Mouse (Mus musculus) brown adipose tissue, adult 24 weeks (tissue): ENCODE measurements around the gene Uggt1. TPM values are rescaled to one million over a fixed set of nuclear protein-coding genes. Genes with fewer than 3 reads are reported as not detected.

Experiments used
- H3K27ac ChIP-seq: fragments of 200-500 bp; replicated peaks from 2 replicates; pipeline ENCODE4 v1.5.1; 2012; ENCODE audit warnings: low read depth, mild to moderate bottlenecking, low read length
- H3K4me1 ChIP-seq: fragments of 200-500 bp; 2 replicates; pipeline ENCODE4 v1.6.1; 2012; ENCODE audit warnings: low read length, mixed read lengths; ENCODE audit not compliant: control insufficient read depth, insufficient read depth, insufficient read length
- H3K4me3 ChIP-seq: fragments of 200-500 bp; 2 replicates; pipeline ENCODE4 v1.5.1; 2012; ENCODE audit warnings: low read depth, mild to moderate bottlenecking, low read length, moderate library complexity; ENCODE audit not compliant: insufficient read depth
- polyA plus RNA-seq: library from polyadenylated mRNA; stranded (reverse); fragments of >200 nt; gene quantifications from 2 replicates; pipeline ENCODE4 v1.2.4, GENCODE M21; 2012; ENCODE audit not compliant: missing spikeins, insufficient read depth, insufficient read length

Gene Uggt1
- polyA plus RNA-seq = 11.0 and 11.6 TPM in 2 replicates

DNA sequence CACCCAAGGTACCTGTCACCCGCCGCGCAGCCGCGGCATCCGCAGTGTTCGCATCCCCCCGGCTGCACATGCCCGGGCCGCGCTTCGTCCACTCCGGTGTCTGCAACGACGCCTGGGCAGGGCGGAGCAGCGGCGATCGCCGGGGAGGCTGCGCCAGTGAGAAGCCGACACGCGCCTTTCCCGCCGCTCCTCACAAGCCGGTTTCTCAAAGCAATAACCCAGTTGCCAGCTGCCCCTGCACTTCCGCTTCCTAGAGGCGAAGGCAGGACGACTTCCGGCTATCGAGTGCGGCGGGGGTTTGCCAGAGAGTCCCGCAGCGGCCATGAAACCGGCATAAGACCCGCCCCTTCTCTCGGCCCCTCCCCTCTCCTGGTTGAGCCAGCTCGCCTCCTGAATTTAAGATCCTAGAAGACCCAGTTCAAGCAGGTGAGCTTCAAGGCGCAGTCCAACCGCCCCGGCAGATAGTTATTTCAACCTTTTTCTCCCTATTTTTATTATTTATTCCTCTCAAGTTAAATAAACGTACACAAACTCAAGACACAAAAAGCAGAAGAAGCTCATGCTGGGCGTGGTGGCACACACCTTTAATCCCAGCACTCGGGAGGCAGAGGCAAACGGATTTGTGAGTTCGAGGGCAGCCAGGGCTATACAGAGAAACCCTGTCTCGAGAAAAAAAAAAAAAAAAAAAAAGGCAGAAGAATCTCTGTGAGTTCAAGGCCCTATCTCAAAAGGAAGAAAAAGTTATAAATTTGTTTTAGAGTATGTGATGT is at the start of gene Uggt1:
Uggt1 (minus strand) TSS at position 663 of the 770 bp plus-strand sequence.
- H3K4me3 ChIP-seq = peak within 1 kb of the TSS; percentile 81
- peaks cover 7% of the 10 kb centered on the region; the same call in 1 of the 2 replicates for H3K4me1 ChIP-seq
- H3K27ac ChIP-seq = 0 out of 2 replicates have a peak within 1 kb of the TSS, but pooled peaks have one; percentile 3

DNA sequence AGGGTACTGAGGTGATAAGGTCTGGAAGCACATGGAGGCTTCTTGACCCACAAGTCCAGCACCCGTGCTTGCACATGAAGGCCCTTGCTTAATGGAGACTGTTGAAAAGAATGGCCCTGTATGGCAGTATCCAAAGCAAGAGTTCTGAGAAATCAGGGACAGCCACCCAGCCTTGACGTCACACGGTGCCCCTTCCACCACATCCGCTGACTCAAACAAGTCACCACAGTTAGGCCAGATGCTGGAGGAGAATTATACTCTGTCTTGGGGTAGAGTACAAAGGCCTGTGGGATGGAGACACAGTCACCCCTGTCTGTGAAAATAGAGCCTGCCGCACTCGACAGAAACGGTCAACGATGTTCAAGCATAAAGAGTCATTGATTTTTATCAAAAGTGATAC is 49.0 kb upstream of the Uggt1 start:
- H3K27ac ChIP-seq = no peak overlapping the region
- no peaks in the 10 kb centered on the region for H3K4me1 ChIP-seq
- H3K4me3 ChIP-seq = no peak overlapping the region

DNA sequence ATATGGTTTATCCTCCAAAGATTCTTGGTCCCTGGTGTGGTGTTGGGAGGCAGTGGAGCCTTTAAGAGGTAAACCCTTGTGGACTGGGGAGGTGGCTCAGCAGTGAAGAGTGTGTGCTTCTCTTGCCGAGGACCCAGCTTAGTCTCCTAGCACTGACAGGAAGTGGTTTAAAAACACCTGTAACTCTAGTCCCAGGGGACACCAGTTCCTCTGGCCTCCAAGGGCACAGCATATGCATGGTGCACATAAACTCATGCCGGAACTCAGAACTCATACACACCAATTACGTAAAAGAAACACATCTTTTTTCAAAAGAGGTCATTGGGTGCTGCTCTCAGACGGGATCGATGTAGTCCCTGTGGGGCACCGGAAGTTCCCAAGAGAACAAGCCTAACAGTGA is 37.3 kb upstream of the Uggt1 start:
- Histone ChIP-seq H3K27ac (no peak overlapping the region), H3K4me1 (no peaks in the 10 kb centered on the region), H3K4me3 (no peak overlapping the region)

DNA sequence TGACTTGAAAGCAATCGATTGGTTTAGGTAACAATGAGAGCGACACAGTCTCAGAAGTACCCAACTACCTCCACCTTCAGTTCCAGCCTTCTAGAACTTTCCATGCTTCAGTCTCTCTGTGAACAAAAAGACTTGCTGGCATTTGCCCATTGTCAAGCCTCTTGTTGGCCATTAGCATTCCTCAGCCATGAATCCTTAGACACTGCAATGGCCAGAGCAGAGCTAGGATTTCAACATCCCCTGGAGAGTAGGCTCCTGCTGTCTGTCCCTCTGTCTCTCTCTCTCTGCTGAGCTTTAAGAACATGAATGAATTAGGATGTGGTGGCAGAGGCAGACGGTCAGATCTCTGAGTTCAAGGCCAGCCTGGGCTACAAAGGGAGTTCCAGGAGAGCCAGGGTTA is 36.4 kb upstream of the Uggt1 start:
- H3K4me3 ChIP-seq = no peak overlapping the region

DNA sequence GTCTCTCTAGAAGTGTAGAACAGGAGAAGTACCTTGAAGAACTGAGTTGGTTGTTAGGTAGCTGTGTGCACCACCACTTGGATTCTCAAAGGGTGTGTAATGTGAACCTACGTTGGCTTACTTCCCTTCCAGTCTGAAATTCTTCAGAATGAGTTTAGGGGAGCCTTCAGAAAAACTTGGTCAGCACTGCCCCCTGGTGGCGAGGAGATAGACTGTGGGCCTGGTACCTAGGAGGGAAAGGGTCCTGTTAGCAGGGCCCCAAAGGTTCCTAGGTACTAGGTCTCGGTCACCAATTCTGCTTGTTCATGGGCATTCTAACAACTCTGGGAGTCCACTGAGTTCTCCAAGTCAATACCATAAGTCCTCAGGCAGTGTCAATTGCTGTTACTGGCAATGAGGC is 34.7 kb upstream of the Uggt1 start:
- Histone ChIP-seq H3K4me1 (no peaks in the 10 kb centered on the region), H3K27ac (no peak overlapping the region), H3K4me3 (no peak overlapping the region)

More for the DNA sequence above, 36.4 kb upstream of the Uggt1 start:
- Histone ChIP-seq H3K27ac (no peak overlapping the region), H3K4me1 (no peaks in the 10 kb centered on the region)

DNA sequence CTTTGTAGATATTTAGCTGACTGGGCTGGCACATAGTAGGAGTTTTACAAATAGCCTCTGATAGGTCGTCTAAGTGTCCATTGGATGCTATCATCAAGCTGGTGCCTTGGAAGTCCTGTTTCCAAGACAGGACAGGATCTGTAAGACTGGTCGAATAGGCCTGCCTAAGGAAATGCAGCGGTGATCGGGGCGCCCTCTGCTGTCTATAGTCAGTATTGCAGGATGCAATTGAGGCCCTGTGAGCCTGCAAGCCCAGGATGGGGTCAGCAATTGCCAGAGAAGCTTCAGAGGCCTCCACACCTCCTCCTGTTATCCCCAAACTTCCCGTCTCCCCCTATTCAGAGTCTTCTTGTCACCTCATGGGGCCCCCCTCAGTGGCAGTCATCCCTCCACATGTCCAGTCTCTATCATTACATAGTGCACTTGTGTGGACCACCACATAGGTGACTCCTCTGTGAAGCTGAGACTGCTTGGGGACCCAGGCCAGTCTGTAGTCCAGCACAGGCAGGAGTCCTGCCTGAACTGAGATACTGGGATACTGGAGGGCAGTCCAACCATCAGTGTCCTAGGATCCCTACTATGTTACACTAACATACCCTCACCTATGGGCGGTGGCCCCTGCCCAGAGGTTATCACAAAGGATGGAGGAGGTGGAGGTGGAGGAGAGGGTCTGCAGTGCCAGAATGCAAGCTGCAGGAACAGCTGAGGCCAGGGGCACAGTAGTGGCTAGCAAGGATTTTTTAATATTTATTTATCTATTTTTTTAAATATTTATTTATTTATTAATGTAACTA is 32.9 kb upstream of the Uggt1 start:
- peaks cover 1% of the 10 kb centered on the region; the same call in 1 of the 2 replicates for H3K4me1 ChIP-seq
- no peak overlapping the region for H3K4me3 ChIP-seq
- no peak overlapping the region for H3K27ac ChIP-seq

DNA sequence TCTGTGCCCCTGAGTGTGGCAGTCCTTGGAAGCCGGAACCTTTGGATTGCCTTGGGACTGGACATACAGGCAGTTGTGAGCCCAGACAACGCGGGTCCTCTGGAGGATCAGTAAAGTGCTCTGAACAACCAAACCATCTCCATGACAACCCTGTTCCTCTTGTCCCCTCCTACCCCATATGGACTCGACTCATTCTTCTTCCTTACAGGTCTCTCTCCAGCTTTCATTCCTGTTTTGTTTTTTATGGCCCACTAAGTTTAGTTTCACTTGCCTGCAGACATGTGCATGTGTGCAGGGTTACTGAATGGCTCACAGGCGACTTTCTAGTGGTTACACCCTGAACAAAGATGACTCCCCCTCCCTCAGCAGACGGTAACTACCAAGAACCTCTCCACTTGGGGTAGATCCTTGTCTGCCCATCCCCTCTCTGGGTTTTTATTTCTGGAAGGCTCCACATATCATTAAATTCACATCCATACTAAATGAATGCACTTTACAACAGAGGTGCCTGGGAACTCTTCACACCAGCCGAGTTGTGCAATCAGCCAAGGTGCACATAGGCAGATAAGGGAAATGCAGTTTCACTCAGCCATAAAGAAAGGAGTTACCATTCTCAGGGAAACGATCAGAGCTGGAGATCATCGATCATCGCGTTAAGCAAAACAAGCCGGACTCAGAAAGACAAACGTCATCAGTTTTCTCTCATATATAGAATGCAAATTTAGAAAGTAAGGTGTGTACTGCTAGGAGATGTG is 31.3 kb upstream of the Uggt1 start:
- H3K4me3 ChIP-seq = no peak overlapping the region
- H3K27ac ChIP-seq = no peak overlapping the region
- peaks cover 16% of the 10 kb centered on the region for H3K4me1 ChIP-seq

DNA sequence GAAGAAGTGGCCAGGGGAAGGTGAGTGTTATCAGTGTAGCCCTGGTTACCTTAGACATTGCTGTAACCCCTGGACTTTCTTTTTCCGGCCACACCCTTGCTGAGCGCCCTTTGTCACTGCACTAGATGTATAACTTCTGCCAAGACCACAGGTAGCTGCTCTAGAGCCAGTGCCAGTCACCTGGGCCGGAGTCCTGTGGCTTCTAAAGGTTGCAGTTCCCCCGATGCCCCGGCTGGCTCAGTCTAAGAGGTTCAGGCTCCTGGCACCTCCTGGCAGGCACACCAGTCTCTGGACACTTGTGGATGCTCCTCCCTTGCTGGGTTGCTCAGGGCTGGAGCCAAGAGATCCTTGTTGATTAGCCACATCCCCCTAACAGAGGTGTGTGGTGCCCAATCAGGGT is 29.9 kb upstream of the Uggt1 start, which contains the start of gene Neurl3:
Neurl3 (minus strand) TSS at position 225 of the 400 bp plus-strand sequence.
- Histone ChIP-seq H3K27ac (peak within 1 kb of the TSS; percentile 93), H3K4me1 (peaks cover 21% of the 10 kb centered on the region), H3K4me3 (peak within 1 kb of the TSS; percentile 62)

DNA sequence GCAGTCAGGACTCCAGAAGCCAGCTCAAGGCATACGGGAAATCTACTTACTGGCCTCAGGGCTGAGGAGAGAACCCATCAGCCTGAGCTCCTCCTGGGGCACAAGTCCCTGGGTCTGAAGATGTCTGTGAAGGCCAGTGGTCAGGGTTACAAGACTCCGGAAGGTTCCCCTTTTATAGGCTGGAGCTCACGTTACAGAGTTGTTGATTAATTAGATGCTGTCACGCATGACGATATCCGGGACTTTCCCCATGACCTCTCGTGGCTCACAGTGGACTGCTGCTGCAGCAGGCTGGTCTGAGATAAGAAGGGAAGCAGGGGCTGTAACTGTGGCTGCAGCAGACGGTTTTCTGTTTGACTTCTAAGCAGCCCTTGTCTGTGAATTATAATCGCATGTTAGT is 28.8 kb upstream of the Uggt1 start:
- Histone ChIP-seq H3K4me1 (peaks cover 21% of the 10 kb centered on the region), H3K27ac (peak overlapping the region; percentile 93), H3K4me3 (peak overlapping the region; percentile 62)

DNA sequence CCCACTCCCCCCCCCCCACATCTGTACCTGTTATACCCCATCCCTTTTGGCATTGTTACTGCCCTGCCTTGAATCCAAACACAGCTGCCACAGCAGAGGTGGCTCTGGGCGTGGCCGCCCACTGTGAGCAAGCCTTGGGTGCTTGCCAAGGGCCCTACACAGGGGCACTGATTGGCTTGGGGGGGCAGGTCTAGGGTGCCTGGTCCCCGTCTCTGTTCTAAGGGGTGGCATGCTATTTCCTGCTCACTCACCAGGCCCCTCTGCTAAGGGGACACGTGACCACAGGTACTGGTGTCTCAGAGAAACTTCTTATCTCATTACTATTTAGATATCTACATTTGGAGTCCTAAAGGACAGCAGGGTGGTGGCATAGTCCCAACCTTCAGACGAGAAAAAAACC is 28.0 kb upstream of the Uggt1 start:
- peak overlapping the region; percentile 93 for H3K27ac ChIP-seq
- H3K4me1 ChIP-seq = peaks cover 21% of the 10 kb centered on the region
- peak overlapping the region; percentile 62 for H3K4me3 ChIP-seq

DNA sequence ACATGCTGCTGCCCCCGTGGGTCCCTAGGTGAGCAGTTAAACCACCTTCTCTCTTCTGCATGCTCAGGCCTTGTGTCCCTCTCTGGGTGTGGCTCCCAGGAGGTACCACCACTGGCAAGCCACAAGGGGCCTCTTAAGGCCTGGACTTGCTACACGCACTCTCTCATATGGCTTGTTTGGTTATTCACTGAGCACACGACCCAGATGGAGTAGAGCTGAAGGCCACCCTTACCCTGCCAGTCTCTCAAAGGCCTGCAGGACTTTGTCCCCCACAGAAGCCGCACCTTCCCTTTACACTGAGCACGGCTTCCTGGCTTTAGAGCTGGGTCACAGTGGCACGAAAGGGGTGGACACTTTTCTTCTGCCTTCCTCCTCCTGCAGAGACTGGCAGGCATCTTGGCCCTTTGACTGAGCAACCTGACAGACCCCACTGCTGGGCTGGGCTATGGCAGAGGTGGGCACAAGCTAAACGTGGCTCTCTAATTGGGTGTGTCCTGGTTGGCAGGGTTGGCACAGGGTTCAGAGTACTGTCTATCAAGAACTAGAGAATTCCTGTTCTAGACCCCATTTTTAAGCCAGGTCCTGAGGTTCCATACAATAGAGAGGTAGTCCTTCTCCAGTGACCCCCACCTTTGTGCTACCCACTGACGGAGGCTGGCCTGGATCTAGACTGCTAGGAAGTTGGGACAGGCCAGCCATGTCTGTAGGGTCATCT is 27.2 kb upstream of the Uggt1 start:
- Histone ChIP-seq H3K27ac (peak overlapping the region; percentile 76), H3K4me3 (peak overlapping the region; percentile 62)

DNA sequence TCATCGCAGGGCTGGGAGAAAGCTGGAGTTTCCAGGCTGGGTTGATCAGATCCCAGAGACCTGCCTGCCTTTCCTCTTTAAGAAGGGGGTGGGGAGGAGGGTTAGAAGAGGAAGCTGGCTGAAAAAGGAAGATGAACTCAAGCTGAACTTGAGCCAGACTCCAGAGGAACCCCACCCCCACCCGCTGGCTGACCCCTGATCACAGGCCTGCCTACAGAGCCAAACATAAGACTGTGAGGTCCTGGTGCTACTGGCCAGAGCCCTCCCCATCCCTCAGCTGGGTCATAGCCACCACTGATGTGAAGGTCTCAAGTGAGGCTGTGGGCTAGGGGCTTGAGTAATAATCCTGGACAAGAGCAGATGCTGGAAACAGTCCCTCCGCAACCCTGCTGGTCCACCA is 26.1 kb upstream of the Uggt1 start:
- Histone ChIP-seq H3K4me3 (peak overlapping the region; percentile 62), H3K27ac (peak overlapping the region; percentile 76), H3K4me1 (peaks cover 27% of the 10 kb centered on the region)

More for the DNA sequence above, 27.2 kb upstream of the Uggt1 start:
- peaks cover 21% of the 10 kb centered on the region for H3K4me1 ChIP-seq

DNA sequence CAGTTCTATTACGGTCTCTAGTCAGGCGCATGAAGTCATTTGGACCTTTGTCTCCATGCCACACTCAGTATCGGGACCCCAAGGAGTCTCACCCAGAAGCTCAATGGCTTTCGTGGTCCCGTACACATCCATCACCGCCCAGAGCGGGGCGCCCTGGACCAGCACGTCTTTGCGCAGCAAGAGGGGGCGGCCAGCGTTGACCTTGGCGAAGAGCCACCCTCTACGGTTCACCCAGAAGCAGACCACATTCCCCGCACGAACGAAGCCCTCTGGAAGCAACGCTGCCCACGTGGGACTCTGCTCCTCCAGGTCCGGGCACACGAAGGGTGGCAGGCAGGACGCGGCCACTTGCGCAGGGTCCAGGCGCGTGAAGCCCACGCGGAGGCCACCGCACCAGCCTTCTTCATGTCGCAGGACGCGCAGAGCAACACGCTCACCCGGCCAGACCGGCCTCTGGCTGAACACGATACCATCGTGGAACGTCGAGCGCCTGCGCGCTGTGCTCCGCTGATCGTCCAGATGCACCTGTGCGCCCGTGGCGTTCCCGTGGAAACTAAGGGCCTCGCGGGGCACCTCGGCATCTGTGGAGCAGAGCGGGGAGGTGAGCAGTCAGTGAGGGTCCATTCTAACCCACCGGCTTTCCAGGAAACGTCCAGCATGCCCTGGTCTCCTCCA is 24.7 kb upstream of the Uggt1 start:
- Histone ChIP-seq H3K27ac (no peak overlapping the region), H3K4me1 (peaks cover 31% of the 10 kb centered on the region), H3K4me3 (no peak overlapping the region)

DNA sequence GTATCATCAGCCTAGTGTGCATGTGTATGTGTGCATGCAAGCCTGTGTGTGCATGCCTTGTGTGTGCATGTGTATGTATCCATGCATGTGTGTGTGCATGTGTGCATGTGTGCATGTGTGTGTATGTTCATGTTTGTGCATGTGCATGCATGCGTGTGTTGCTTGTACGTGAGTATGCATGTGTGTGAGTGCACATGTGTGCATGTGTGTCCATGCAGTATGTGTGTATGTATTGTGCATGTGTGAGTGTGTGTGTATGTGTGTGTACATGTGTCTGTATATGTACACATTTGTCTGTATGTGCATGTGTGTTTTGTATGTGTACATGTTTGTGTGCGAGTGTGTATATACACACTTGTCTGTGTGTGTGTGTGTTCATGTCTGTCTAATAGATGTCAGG is 23.1 kb upstream of the Uggt1 start:
- no peak overlapping the region for H3K4me3 ChIP-seq
- peaks cover 32% of the 10 kb centered on the region for H3K4me1 ChIP-seq
- H3K27ac ChIP-seq = no peak overlapping the region
